Mouse (Mus musculus) neural tube, embryonic 14.5 days (tissue): ENCODE data around the gene Frem2. TPM values are rescaled to one million over a fixed set of nuclear protein-coding genes. Genes with fewer than 3 reads are reported as not detected.

Source experiments
- ATAC-seq: fragments of 200-750 bp; cut with Nextera tagmentation; 2 replicates; pipeline ENCODE4 v1.8.0; 2017; ENCODE audit warnings: low read depth, mild to moderate bottlenecking, moderate TSS enrichment, moderate library complexity
- H3K27ac ChIP-seq: fragments of 300-500 bp; sonication (generic); 2 replicates; pipeline ENCODE4 v1.5.1; 2014; ENCODE audit warnings: low read depth, mild to moderate bottlenecking, control low read depth, low read length, moderate library complexity, mixed read lengths
- H3K27me3 ChIP-seq: fragments of 300-500 bp; sonication (generic); 2 replicates; pipeline ENCODE4 v1.6.1; 2014; ENCODE audit warnings: low read length; ENCODE audit not compliant: control insufficient read depth, insufficient read depth
- H3K36me3 ChIP-seq: fragments of 300-500 bp; sonication (generic); 2 replicates; pipeline ENCODE4 v1.6.1; 2014; ENCODE audit warnings: low read length, mixed read lengths; ENCODE audit not compliant: control insufficient read depth, insufficient read depth
- H3K4me1 ChIP-seq: fragments of 300-500 bp; sonication (generic); 2 replicates; pipeline ENCODE4 v1.6.1; 2014; ENCODE audit warnings: low read length; ENCODE audit not compliant: control insufficient read depth, insufficient read depth
- H3K4me2 ChIP-seq: fragments of 300-500 bp; sonication (generic); 2 replicates; pipeline ENCODE4 v1.6.1; 2014; ENCODE audit warnings: mild to moderate bottlenecking, low read depth, low read length, control low read depth
- H3K4me3 ChIP-seq: fragments of 300-500 bp; sonication (generic); 2 replicates; pipeline ENCODE4 v1.5.1; 2014; ENCODE audit warnings: low read depth, low read length, control low read depth, mixed read lengths
- H3K9ac ChIP-seq: fragments of 300-500 bp; sonication (generic); replicated peaks from 2 replicates; pipeline ENCODE4 v1.6.1; 2014; ENCODE audit warnings: low read depth, mild to moderate bottlenecking, control low read depth, low read length, mixed read lengths
- H3K9me3 ChIP-seq: fragments of 300-500 bp; sonication (generic); 2 replicates; pipeline ENCODE4 v1.6.1; 2016; ENCODE audit warnings: low read length; ENCODE audit not compliant: control insufficient read depth
- WGBS: fragments of 180-500 bp; shearing (Covaris S2); extraction: QIAGEN DNeasy Blood & Tissue Kit; methylation state at CpG from one replicate; pipeline ENCODE4 v1.1.7; 2014; 5-methylcytosine and 5-hydroxymethylcytosine counted together
- polyA plus RNA-seq: library from polyadenylated mRNA; unstranded; fragments of >200 nt; fragmentation: Nextera tagmentation; extraction: Ambion mirVana; gene quantifications from 2 replicates; pipeline ENCODE4 v1.2.1, GENCODE M21; 2014

Frem2 gene
- polyA plus RNA-seq, 1 experiment from 2014 or later: 1.6 TPM

- ATAC-seq: no peak
- 5% methylated on average over 9 of the region's 9 CpGs for WGBS
- H3K9me3 ChIP-seq: no peaks in the 10 kb centered on the region
Observed at GRCm38 (mm10) chr3:53598153-53598800, 58.9 kb downstream of the Frem2 start.

GRCm38 (mm10) chr3:53594471-53594870 is 62.7 kb downstream of the Frem2 start:
- Histone ChIP-seq H3K9ac (no peak overlapping the region), H3K4me2 (no peak overlapping the region), H3K9me3 (no peaks in the 10 kb centered on the region), H3K4me3 (no peak overlapping the region), H3K4me1 (peaks cover 2% of the 10 kb centered on the region; the same call in 1 of the 2 replicates), H3K27me3 (no peaks in the 10 kb centered on the region), H3K27ac (no peak overlapping the region), H3K36me3 (no peaks in the 10 kb centered on the region)
- WGBS: 59% methylated on average over 4 of the region's 4 CpGs
- ATAC-seq: no peak

More at GRCm38 (mm10) chr3:53598153-53598800, 58.9 kb downstream of the Frem2 start:
- Histone ChIP-seq H3K4me3 (no peak overlapping the region), H3K4me1 (peaks cover 2% of the 10 kb centered on the region; the same call in 1 of the 2 replicates), H3K9ac (no peak overlapping the region), H3K27ac (no peak overlapping the region), H3K4me2 (no peak overlapping the region), H3K36me3 (no peaks in the 10 kb centered on the region), H3K27me3 (no peaks in the 10 kb centered on the region)

DNA sequence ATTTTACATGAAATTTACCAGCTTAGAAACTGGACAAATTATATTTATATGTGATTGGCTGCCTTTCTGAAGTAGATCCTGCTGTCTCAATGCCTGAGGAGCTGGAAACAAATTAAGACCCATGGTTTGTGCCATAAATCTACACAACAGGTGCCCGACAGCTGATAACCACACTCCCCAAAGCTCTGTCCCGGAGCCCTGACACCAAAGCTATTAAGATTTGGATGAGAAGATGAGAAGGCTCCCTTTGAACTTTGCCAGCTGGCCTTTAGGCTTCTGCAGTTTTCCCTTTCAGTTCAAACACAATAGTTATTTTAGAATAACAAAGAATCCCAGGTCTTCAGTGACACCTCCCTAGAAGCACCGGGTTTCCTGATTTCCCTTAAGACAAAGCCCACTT is 63.4 kb downstream of the Frem2 start:
- Histone ChIP-seq H3K4me2 (no peak overlapping the region), H3K27me3 (no peaks in the 10 kb centered on the region), H3K27ac (no peak overlapping the region), H3K4me1 (peaks cover 2% of the 10 kb centered on the region; the same call in 1 of the 2 replicates), H3K4me3 (no peak overlapping the region), H3K9ac (no peak overlapping the region), H3K36me3 (no peaks in the 10 kb centered on the region), H3K9me3 (no peaks in the 10 kb centered on the region)
- WGBS: 5% methylated on average over 3 of the region's 3 CpGs
- no peak for ATAC-seq

GRCm38 (mm10) chr3:53592036-53592435 is 65.1 kb downstream of the Frem2 start:
- no peak for ATAC-seq
- no peaks in the 10 kb centered on the region for H3K9me3 ChIP-seq
- H3K36me3 ChIP-seq: no peaks in the 10 kb centered on the region
- H3K4me3 ChIP-seq: no peak overlapping the region
- 97% methylated on average over 7 of the region's 7 CpGs for WGBS
- H3K27ac ChIP-seq: no peak overlapping the region
- no peak overlapping the region for H3K4me2 ChIP-seq
- peaks cover 2% of the 10 kb centered on the region; the same call in 1 of the 2 replicates for H3K4me1 ChIP-seq
- H3K9ac ChIP-seq: no peak overlapping the region
- no peaks in the 10 kb centered on the region for H3K27me3 ChIP-seq

DNA sequence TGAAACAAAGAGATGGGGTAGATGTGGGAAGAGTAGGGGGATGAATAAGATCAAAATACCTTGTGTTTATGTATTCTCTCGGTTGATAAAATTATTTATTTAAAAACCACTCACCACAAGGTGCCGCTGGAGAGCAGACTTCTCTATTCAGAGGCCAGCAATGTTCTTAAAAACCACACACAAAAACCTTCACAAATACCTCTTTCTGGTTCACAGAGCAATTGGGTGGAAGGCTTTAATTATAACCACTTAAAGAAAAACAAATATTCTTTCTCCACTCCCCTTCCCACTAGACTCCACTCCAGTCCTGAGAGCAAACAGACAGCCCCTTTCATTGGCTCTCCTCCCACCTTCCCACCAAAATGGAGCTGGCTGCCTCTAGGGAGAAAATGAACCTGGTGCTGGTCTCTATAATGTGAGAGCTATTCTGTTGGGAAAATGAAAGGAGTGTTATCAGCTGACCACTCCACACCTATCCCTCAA is 67.0 kb downstream of the Frem2 start:
- Histone ChIP-seq H3K36me3 (no peaks in the 10 kb centered on the region), H3K9ac (no peak overlapping the region), H3K27me3 (no peaks in the 10 kb centered on the region), H3K27ac (no peak overlapping the region), H3K9me3 (no peaks in the 10 kb centered on the region), H3K4me3 (no peak overlapping the region), H3K4me2 (no peak overlapping the region), H3K4me1 (peaks cover 2% of the 10 kb centered on the region; the same call in 1 of the 2 replicates)
- peak; percentile 44; the same call in 1 of the 2 replicates for ATAC-seq
- WGBS: 2% methylated on average over 2 of the region's 2 CpGs

DNA sequence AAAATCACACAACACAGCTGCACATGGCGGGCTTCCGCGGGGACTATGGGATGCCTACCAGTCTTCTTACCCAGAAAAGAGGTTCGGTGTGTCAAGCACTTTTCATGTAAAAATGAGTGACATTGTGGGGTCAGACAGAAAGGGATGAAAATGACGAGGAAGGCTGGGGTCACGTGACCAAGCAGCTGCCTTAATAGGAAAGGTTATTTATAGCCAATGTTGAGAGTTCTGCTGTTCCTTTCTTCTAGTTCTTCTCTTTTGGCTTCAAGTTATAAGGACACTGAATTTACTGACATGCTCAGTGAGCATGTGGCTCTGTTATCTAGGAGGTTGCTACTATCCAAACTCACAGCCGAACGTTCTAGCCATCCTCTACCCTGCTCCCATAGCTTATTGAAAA is 73.9 kb downstream of the Frem2 start:
- no peak overlapping the region for H3K27ac ChIP-seq
- ATAC-seq: no peak
- no peak overlapping the region for H3K4me3 ChIP-seq
- no peak overlapping the region for H3K4me2 ChIP-seq
- H3K9me3 ChIP-seq: no peaks in the 10 kb centered on the region
- no peaks in the 10 kb centered on the region for H3K4me1 ChIP-seq
- H3K36me3 ChIP-seq: no peaks in the 10 kb centered on the region
- no peak overlapping the region for H3K9ac ChIP-seq
- H3K27me3 ChIP-seq: no peaks in the 10 kb centered on the region
- 92% methylated on average over 8 of the region's 8 CpGs for WGBS

- H3K4me2 ChIP-seq: no peak overlapping the region
- H3K4me3 ChIP-seq: no peak overlapping the region
- no peaks in the 10 kb centered on the region for H3K9me3 ChIP-seq
- no peaks in the 10 kb centered on the region for H3K27me3 ChIP-seq
- H3K27ac ChIP-seq: no peak overlapping the region
- 74% methylated on average over 5 of the region's 5 CpGs for WGBS
- H3K4me1 ChIP-seq: no peaks in the 10 kb centered on the region
- no peaks in the 10 kb centered on the region for H3K36me3 ChIP-seq
- no peak overlapping the region for H3K9ac ChIP-seq
- no peak for ATAC-seq
Observed at GRCm38 (mm10) chr3:53580596-53581254, 76.4 kb downstream of the Frem2 start.

- WGBS: 92% methylated on average over 10 of the region's 10 CpGs
Observed at GRCm38 (mm10) chr3:53579121-53579704, 77.9 kb downstream of the Frem2 start.

More at GRCm38 (mm10) chr3:53579121-53579704, 77.9 kb downstream of the Frem2 start:
- Histone ChIP-seq H3K4me3 (no peak overlapping the region), H3K27ac (no peak overlapping the region), H3K27me3 (no peaks in the 10 kb centered on the region), H3K9ac (no peak overlapping the region), H3K4me2 (no peak overlapping the region), H3K4me1 (no peaks in the 10 kb centered on the region), H3K36me3 (no peaks in the 10 kb centered on the region), H3K9me3 (no peaks in the 10 kb centered on the region)
- no peak for ATAC-seq
